Mouse (Mus musculus): ENCODE measurements around the gene Hba-a1. TPM values are rescaled to one million over a fixed set of nuclear protein-coding genes. Genes with fewer than 3 reads are reported as not detected.
A peak's percentile ranks its signal among the peaks of the same experiment; 100 is the strongest.

Gene Hba-a1
- polyA plus RNA-seq, 1 experiment from 2014 or later: 5,259 TPM

GRCm38 (mm10) chr11:32244064-32244463, 39.2 kb upstream of the Hba-a1 start:
- Histone ChIP-seq H3K27ac (peak overlapping the region; percentile 83), H3K4me1 (peaks cover 21% of the 10 kb centered on the region), H3K36me3 (peaks cover 82% of the 10 kb centered on the region), H3K4me2 (peak overlapping the region; percentile 10; the same call in 1 of the 2 replicates), H3K4me3 (replicated peaks) (no peak overlapping the region), H3K9me3 (replicated peaks) (no peaks in the 10 kb centered on the region), H3K9ac (no peak overlapping the region), H3K27me3 (no peaks in the 10 kb centered on the region)
- no peak for ATAC-seq (replicated peaks; ENCODE audit: low FRiP score)
- 49% methylated on average over 3 of the region's 3 CpGs for WGBS

- Histone ChIP-seq H3K4me1 (peaks cover 21% of the 10 kb centered on the region), H3K4me2 (no peak overlapping the region), H3K36me3 (peaks cover 82% of the 10 kb centered on the region), H3K27me3 (no peaks in the 10 kb centered on the region), H3K9ac (no peak overlapping the region), H3K27ac (peak overlapping the region; percentile 83), H3K4me3 (replicated peaks) (no peak overlapping the region), H3K9me3 (replicated peaks) (no peaks in the 10 kb centered on the region)
- no peak for ATAC-seq (replicated peaks; ENCODE audit: low FRiP score)
- WGBS: 91% methylated on average over 1 of the region's 1 CpGs
These were observed 38.7 kb upstream of the Hba-a1 start for GRCm38 (mm10) chr11:32244617-32245016.

DNA sequence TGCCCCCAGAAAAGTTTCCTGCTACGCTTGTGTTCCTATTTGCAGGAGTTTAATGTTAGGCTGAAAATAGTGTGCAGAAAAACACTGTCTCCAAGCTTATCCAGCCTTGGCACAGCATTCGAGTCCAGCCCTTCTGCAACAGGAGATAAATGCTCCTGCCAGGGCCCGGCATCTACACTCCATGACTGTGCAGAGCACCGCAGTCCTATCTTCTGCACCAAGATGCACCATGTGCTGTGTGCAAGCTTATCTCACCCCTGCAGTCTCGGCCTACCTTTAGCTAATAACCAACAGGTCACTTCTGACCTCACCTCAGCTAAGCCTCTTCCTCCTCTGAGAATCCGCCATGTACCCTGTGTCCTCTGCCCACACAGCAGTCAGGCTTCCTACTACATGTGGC, 37.7 kb upstream of the Hba-a1 start:
- ATAC-seq (replicated peaks; ENCODE audit: low FRiP score): peak; percentile 80
- 93% methylated on average over 6 of the region's 6 CpGs for WGBS
- Histone ChIP-seq H3K27ac (peak overlapping the region; percentile 83; the same call in 1 of the 2 replicates), H3K27me3 (no peaks in the 10 kb centered on the region), H3K4me1 (peaks cover 21% of the 10 kb centered on the region), H3K9ac (no peak overlapping the region), H3K36me3 (peaks cover 82% of the 10 kb centered on the region), H3K4me3 (replicated peaks) (no peak overlapping the region), H3K4me2 (no peak overlapping the region), H3K9me3 (replicated peaks) (no peaks in the 10 kb centered on the region)

DNA sequence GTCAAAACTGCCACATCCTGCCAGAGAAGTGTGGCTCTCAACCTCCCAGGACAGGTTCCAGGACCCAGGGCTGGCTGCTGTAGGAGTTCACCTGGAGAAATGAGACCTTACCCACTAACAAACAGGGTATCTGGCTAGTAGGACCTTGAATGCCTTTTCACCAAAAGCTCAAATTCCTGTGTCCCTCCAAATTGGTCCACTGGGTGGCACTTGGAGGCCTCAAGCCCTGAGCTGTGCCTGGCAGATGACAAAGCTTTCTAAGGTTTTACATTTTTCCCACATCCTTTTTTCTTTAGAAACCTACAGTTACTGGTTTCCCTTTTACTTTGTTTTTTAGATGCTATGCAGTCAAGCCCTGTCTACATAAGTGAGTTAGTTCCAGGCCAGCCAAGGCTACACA, 36.2 kb upstream of the Hba-a1 start:
- peaks cover 79% of the 10 kb centered on the region for H3K36me3 ChIP-seq

GRCm38 (mm10) chr11:32248350-32248749, 35.0 kb upstream of the Hba-a1 start:
- Histone ChIP-seq H3K4me1 (peaks cover 13% of the 10 kb centered on the region), H3K36me3 (peaks cover 80% of the 10 kb centered on the region), H3K4me2 (no peak overlapping the region), H3K9ac (no peak overlapping the region), H3K27ac (no peak overlapping the region), H3K27me3 (no peaks in the 10 kb centered on the region), H3K4me3 (replicated peaks) (no peak overlapping the region), H3K9me3 (replicated peaks) (no peaks in the 10 kb centered on the region)
- ATAC-seq (replicated peaks; ENCODE audit: low FRiP score): no peak
- 65% methylated on average over 3 of the region's 3 CpGs for WGBS

More for the DNA sequence above, 36.2 kb upstream of the Hba-a1 start:
- H3K27me3 ChIP-seq: no peaks in the 10 kb centered on the region
- H3K4me2 ChIP-seq: no peak overlapping the region
- peaks cover 21% of the 10 kb centered on the region for H3K4me1 ChIP-seq
- no peak overlapping the region for H3K4me3 ChIP-seq (replicated peaks)
- ATAC-seq (replicated peaks; ENCODE audit: low FRiP score): no peak
- no peak overlapping the region for H3K9ac ChIP-seq
- no peaks in the 10 kb centered on the region for H3K9me3 ChIP-seq (replicated peaks)
- no peak overlapping the region for H3K27ac ChIP-seq

- no peak overlapping the region for H3K27ac ChIP-seq
- no peak overlapping the region for H3K4me2 ChIP-seq
- H3K36me3 ChIP-seq: peaks cover 87% of the 10 kb centered on the region
- H3K4me1 ChIP-seq: no peaks in the 10 kb centered on the region
- no peak overlapping the region for H3K9ac ChIP-seq
- 89% methylated on average over 8 of the region's 8 CpGs for WGBS
- H3K9me3 ChIP-seq (replicated peaks): no peaks in the 10 kb centered on the region
- H3K27me3 ChIP-seq: no peaks in the 10 kb centered on the region
- peak; percentile 90 for ATAC-seq (replicated peaks; ENCODE audit: low FRiP score)
- H3K4me3 ChIP-seq (replicated peaks): no peak overlapping the region
These were observed 32.2 kb upstream of the Hba-a1 start for GRCm38 (mm10) chr11:32250880-32251763.

DNA sequence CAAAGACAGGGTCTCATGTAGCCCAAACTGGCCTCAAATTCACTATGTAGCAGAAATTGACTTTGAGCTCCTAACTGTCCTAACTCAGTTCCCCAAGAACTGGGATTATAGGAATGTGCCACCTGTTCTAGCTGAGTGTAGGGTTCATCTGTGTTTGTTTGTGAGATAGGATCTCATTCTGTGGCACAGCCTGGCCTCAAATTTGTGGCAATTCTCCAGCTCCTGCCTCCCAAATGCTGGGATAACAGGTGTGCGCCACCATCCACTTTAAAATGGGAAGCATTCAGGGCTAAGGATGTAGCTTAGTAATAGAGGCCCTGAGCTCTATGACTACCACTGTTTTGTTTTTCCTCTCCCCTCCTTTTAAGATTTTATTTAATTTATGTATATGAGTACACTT, 30.2 kb upstream of the Hba-a1 start:
- Histone ChIP-seq H3K9ac (no peak overlapping the region), H3K27me3 (no peaks in the 10 kb centered on the region), H3K4me2 (no peak overlapping the region), H3K9me3 (replicated peaks) (no peaks in the 10 kb centered on the region), H3K27ac (no peak overlapping the region), H3K4me3 (replicated peaks) (no peak overlapping the region), H3K36me3 (peaks cover 68% of the 10 kb centered on the region), H3K4me1 (no peaks in the 10 kb centered on the region)
- no peak for ATAC-seq (replicated peaks; ENCODE audit: low FRiP score)
- 96% methylated on average over 1 of the region's 1 CpGs for WGBS

GRCm38 (mm10) chr11:32256146-32256545, 27.2 kb upstream of the Hba-a1 start:
- Histone ChIP-seq H3K9ac (no peak overlapping the region), H3K27ac (no peak overlapping the region), H3K4me1 (no peaks in the 10 kb centered on the region), H3K4me2 (no peak overlapping the region), H3K4me3 (replicated peaks) (no peak overlapping the region), H3K9me3 (replicated peaks) (no peaks in the 10 kb centered on the region), H3K36me3 (peaks cover 60% of the 10 kb centered on the region), H3K27me3 (no peaks in the 10 kb centered on the region)
- 91% methylated on average over 1 of the region's 1 CpGs for WGBS
- ATAC-seq (replicated peaks; ENCODE audit: low FRiP score): peak; percentile 83; the same call in 1 of the 2 replicates

DNA sequence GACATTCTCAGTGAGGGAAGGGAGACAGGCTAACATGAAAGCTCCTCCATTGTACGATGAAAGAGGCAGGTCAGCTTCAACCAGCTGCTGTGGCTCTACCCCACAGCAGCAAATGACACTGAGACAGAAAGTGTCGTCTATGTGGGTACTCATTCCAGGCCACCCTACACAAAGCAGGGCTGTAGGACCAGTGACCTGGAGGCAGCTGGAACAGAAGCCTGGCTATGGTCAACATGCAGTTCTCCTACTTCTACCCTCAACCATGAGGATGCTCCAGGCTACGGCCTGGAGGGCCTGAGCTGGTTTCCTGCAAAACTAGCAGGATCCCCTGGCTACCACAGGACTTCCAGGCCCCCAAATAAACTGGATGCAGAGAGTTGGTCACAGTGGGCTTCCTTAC, 26.7 kb upstream of the Hba-a1 start:
- Histone ChIP-seq H3K27ac (no peak overlapping the region), H3K4me2 (no peak overlapping the region), H3K4me3 (replicated peaks) (no peak overlapping the region), H3K4me1 (no peaks in the 10 kb centered on the region), H3K27me3 (no peaks in the 10 kb centered on the region), H3K9me3 (replicated peaks) (no peaks in the 10 kb centered on the region), H3K36me3 (peaks cover 57% of the 10 kb centered on the region), H3K9ac (no peak overlapping the region)
- ATAC-seq (replicated peaks; ENCODE audit: low FRiP score): no peak
- WGBS: 91% methylated on average over 3 of the region's 3 CpGs

DNA sequence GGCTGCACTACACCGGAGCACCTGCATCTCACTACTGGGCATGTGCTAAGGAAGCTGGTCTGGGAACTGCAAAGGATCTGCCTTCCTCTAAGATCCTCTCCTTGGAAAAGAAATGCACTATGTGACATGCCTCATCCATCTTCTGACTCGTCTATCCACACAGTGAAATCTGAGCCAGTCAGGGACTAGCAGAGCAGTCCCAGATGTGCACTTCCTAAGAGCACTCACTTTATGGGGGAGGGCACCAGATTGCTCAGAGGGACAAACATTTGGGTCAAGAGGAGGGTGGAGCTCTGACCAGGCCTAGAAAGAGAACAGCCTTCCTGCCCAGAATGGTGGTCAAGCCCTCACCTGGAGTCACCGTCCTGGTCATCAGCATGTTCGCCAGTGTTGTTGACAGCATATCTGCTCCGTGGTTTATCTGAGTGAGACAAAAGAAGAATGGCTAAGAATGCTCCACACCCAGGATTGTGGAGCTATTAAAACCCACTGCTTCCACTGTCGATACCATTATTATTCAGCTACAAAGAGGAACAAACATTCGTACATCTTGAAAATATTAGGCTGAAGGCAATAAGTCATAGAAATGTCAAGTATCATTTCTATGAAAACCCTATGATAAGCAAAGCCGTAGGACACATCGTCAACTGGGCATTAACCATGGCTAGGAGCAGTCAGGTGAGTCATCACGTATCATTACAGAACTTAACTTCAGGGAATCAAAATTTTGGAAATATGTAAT, 20.5 kb upstream of the Hba-a1 start:
- WGBS: 63% methylated on average over 10 of the region's 10 CpGs

DNA sequence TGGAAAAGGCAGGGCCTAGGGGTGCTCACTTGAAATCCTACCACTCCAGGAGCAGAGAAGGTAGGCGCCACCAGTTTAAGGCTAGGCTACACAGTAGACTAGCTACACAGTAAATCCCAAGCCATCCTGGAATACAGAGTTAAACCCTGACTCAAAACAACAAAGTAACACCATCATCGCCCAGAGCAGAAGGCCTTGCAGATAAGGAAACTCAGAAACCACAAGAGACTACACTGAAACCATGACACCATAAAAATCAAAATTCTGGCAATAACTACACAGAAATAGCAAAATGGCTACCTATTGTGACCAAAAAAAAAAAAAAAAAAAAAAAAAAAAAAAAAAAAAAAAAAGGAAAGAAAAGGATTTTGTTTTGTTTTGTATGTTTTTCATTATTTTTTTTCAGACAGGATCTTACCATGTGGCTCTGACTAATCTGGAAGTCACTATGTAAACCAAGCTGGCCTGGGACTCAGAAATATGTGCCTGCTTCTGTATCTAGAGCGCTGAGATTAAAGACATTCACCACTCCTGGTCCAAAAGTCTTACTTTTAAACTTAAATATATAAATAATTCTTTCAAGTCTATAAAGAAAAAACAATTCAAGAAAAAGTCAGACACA, 18.1 kb upstream of the Hba-a1 start:
- no peak overlapping the region for H3K4me2 ChIP-seq
- H3K9me3 ChIP-seq (replicated peaks): no peaks in the 10 kb centered on the region
- peaks cover 12% of the 10 kb centered on the region for H3K4me1 ChIP-seq
- no peak for ATAC-seq (replicated peaks; ENCODE audit: low FRiP score)
- H3K27ac ChIP-seq: no peak overlapping the region
- no peak overlapping the region for H3K4me3 ChIP-seq (replicated peaks)
- 89% methylated on average over 3 of the region's 3 CpGs for WGBS
- H3K27me3 ChIP-seq: 0 out of 2 replicates have a peak, but pooled peaks cover 2% of the 10 kb centered on the region
- peaks cover 21% of the 10 kb centered on the region for H3K36me3 ChIP-seq
- H3K9ac ChIP-seq: no peak overlapping the region

More for the DNA sequence above, 20.5 kb upstream of the Hba-a1 start:
- Histone ChIP-seq H3K27me3 (no peaks in the 10 kb centered on the region), H3K36me3 (peaks cover 28% of the 10 kb centered on the region), H3K4me2 (no peak overlapping the region), H3K9me3 (replicated peaks) (no peaks in the 10 kb centered on the region), H3K4me3 (replicated peaks) (no peak overlapping the region), H3K27ac (0 out of 2 replicates have a peak overlapping the region, but pooled peaks have one; percentile 34), H3K4me1 (peaks cover 8% of the 10 kb centered on the region), H3K9ac (no peak overlapping the region)
- ATAC-seq (replicated peaks; ENCODE audit: low FRiP score): peak; percentile 57

GRCm38 (mm10) chr11:32266194-32266593, 17.1 kb upstream of the Hba-a1 start:
- no peak overlapping the region for H3K9ac ChIP-seq
- WGBS: 91% methylated on average over 6 of the region's 6 CpGs
- H3K27me3 ChIP-seq: peaks cover 7% of the 10 kb centered on the region; the same call in 1 of the 2 replicates
- peaks cover 12% of the 10 kb centered on the region for H3K36me3 ChIP-seq
- no peak for ATAC-seq (replicated peaks; ENCODE audit: low FRiP score)
- peaks cover 12% of the 10 kb centered on the region for H3K4me1 ChIP-seq
- H3K9me3 ChIP-seq (replicated peaks): no peaks in the 10 kb centered on the region
- H3K4me2 ChIP-seq: no peak overlapping the region
- H3K4me3 ChIP-seq (replicated peaks): no peak overlapping the region
- 0 out of 2 replicates have a peak overlapping the region, but pooled peaks have one; percentile 7 for H3K27ac ChIP-seq
